Mouse (Mus musculus): ENCODE measurements around the gene Rnf34.

The Rnf34 gene

GRCm38 (mm10) chr5:122872626-122873025, 22.8 kb downstream of the Rnf34 start:
- no peak for DNase-seq (ENCODE audit: low read depth)

GRCm38 (mm10) chr5:122873573-122873972, 23.7 kb downstream of the Rnf34 start:
- DNase-seq (ENCODE audit: low read depth), result no peak

- DNase-seq (ENCODE audit: low read depth), result no peak
These were observed 24.5 kb downstream of the Rnf34 start for GRCm38 (mm10) chr5:122874359-122874758.

GRCm38 (mm10) chr5:122876671-122877070, 26.8 kb downstream of the Rnf34 start:
- no peak for DNase-seq (ENCODE audit: low read depth)

- no peak for DNase-seq (ENCODE audit: low read depth)
These were observed 30.6 kb downstream of the Rnf34 start for GRCm38 (mm10) chr5:122880241-122880980.

GRCm38 (mm10) chr5:122881313-122881712, 31.5 kb downstream of the Rnf34 start:
- peak; percentile 77 for DNase-seq (ENCODE audit: low read depth)

- DNase-seq (ENCODE audit: low read depth), result no peak
These were observed 32.6 kb downstream of the Rnf34 start for GRCm38 (mm10) chr5:122882256-122883050.

GRCm38 (mm10) chr5:122883237-122883636, 33.4 kb downstream of the Rnf34 start:
- no peak for DNase-seq (ENCODE audit: low read depth)

- DNase-seq (ENCODE audit: low read depth), result no peak
These were observed 33.9 kb downstream of the Rnf34 start for GRCm38 (mm10) chr5:122883652-122884235.

- no peak for DNase-seq (ENCODE audit: low read depth)
These were observed 34.9 kb downstream of the Rnf34 start for GRCm38 (mm10) chr5:122884594-122885348.

GRCm38 (mm10) chr5:122887033-122887432, 37.2 kb downstream of the Rnf34 start:
- no peak for DNase-seq (ENCODE audit: low read depth)

- no peak for DNase-seq (ENCODE audit: low read depth)
These were observed 38.2 kb downstream of the Rnf34 start for GRCm38 (mm10) chr5:122887926-122888611.

- no peak for DNase-seq (ENCODE audit: low read depth)
These were observed 38.9 kb downstream of the Rnf34 start for GRCm38 (mm10) chr5:122888612-122889214.

- no peak for DNase-seq (ENCODE audit: low read depth)
These were observed 40.5 kb downstream of the Rnf34 start for GRCm38 (mm10) chr5:122890396-122890795.

GRCm38 (mm10) chr5:122893270-122893669, 43.4 kb downstream of the Rnf34 start:
- DNase-seq (ENCODE audit: low read depth), result no peak

GRCm38 (mm10) chr5:122894007-122894637, 44.3 kb downstream of the Rnf34 start:
- peak; percentile 87 for DNase-seq (ENCODE audit: low read depth)

- DNase-seq (ENCODE audit: low read depth), result peak; percentile 54
These were observed 45.0 kb downstream of the Rnf34 start for GRCm38 (mm10) chr5:122894821-122895220.

GRCm38 (mm10) chr5:122898153-122898552, 48.3 kb downstream of the Rnf34 start:
- no peak for DNase-seq (ENCODE audit: low read depth)

- DNase-seq (ENCODE audit: low read depth), result peak; percentile 58
These were observed 49.3 kb downstream of the Rnf34 start for GRCm38 (mm10) chr5:122898963-122899776.

Data from induced T-regulatory cell, adult 2 months (primary cell).